Mouse (Mus musculus): ENCODE measurements around the gene Vash2.
A peak's percentile ranks its signal among the peaks of the same experiment; 100 is the strongest.

Gene Vash2

DNA sequence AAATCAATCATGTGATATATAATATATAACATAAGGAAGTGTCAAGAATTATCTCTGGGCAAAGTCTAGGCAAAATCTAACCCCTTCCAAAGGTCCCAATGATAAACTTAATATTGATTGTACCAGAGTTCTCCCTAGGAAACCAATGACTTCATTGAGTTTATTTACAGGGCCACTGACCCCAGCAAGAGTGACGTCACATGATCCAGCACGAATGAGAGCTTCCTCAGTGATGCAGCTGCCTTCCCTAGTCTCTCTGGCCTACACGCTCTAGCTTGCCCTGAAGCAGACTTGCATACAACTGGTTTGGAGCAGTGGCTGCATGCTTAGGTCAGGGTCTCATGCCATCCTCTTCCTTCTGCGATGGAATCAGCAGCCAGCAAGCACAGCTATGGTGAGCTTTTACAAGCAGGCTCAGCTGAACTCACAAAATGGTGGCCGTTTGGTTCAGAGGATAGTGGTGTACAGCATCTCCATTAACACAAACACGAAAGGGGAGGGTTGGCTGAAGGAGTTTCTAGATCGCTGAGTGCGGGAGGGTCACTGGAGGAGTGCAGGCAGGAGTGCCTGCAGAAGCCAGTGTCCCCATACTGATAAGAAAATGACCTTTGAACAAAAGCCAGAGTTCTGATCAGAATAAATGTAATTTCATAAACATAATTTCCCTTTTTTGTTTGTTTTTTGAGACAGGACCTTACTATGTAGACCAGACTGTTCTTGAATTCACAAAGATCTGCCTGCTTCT, 59.2 kb downstream of the Vash2 start:
- DNase-seq, result no peak

DNA sequence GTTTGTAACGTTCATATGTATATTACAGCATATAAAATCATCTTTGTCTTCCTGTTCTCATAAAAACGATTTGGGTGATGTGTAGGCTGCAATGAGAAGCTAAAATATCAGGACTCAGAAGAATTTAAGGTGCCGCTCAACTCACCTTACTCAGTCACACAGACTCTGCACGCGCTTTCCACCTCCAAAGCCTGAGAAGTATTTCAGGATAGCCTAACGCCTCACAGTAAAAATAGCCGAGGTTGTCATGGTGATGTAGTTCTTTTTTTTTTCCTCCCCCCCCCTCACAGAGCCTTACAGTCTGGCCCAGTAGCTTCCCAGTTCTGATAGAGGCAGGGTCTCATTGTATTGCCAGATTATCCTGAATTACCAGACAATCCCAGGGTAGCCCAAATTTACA, 60.2 kb downstream of the Vash2 start:
- DNase-seq, result no peak

DNA sequence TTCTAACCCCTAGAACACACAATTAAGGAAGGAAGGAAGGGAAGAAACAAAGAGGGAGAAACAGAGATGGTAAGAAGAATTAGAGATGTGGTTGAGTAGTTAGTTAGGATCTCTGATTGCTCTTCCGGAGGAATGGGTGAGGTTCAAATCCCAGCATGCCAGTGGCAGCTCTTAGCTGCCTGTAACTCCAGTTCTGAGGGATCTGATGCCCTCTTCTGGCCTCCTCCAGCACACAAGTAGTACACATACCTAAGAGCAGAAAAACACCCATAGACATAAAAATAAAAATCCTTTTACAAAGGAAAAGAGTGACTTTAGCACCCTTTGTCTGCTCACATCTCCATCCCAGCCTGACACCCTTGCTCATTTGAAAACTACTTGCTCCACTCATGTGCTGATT, 66.5 kb downstream of the Vash2 start:
- no peak for DNase-seq

DNA sequence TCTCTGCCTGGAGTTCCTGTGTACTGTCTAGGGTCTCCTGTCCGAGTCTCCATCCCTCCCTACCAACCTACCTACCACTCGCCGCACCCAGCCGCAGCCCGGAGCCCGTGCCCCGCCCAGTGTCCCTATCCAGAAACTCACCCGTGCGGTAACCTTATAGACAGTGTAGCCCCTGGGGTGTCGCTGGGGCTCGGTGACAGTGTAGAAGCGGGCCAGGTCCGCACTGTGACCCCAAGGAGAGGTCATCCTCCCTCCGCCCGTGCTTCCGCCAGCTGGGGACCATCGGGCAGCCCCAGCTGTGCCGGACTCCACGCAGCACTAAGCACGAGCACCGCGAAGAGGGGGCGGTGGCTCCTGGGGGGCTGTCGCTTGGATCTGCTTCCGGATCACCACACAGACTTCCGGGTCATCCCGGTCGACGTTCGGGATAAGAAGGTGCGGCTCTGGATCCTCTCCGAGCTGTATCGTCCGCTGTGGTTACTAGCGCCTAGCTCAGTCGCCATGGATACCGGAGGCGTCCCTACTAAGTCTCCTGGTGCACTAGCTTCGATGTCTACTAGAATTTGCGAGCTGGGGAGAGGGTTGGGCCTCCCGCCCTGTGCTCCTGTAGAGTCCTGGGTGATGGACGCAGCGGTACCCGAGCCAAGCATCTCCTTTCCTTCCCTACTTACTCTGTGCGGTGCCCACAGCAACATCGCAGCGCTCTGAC, 67.5 kb downstream of the Vash2 start, which contains the start of gene Rps6kc1:
Rps6kc1 (minus strand) TSS at position 356 of the 709 bp plus-strand sequence.
- DNase-seq, result peak; percentile 81

DNA sequence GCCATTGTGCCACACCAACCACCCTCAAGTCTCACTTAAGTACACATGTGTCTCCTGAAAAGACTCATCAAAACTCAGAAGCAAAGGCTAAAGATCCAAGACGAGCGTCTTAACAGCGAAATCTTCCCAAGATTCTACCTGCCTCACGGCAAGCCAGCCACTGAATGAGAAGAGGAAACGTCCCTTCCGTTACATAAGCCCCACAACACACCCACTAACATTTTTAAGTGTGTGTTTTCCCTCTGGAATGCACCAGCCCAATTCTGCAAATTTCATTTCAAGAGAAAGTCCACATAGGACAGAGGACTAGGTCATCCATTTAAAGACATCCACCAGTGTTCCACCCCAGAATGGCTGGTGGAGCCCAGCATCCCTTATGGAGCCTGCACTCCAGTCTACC, 68.3 kb downstream of the Vash2 start:
- no peak for DNase-seq

DNA sequence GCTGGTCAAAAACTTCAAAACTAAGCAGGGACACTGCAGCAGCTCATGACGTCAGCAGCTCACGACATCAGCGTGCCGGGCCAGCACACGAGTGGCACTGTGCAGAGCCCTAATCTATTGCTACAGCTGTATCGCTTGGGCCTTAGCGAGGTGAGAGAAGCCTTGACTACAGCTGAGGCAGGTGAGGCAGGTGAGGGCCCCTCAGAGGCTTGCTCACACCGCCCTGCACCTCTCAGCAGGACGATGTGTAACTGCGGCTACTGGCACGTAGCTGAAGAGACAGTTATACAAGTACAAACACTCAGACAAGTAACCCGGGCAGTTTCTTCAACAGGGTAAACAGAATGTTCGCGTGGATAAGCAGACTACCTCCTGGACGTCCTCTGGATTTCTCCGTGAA, 74.4 kb downstream of the Vash2 start:
- DNase-seq, result no peak

DNA sequence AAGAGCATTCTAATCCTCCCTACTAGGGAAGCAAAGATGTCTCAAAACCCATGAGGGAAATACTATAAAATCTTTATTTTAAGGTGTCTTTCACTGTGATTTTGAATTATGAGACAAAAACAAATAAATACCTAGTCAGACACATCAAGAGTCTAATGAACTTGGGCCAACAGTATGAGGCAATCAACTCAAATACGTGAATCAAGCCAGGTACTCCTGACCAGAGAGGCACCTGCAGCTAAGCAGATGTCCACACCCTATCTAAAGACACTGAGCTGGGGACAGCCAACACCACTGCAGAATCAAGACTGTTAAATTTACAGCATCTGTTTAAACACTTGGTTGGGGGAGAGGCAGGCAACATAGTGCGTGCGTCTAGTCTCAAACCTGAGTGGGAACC, 75.0 kb downstream of the Vash2 start:
- no peak for DNase-seq

DNA sequence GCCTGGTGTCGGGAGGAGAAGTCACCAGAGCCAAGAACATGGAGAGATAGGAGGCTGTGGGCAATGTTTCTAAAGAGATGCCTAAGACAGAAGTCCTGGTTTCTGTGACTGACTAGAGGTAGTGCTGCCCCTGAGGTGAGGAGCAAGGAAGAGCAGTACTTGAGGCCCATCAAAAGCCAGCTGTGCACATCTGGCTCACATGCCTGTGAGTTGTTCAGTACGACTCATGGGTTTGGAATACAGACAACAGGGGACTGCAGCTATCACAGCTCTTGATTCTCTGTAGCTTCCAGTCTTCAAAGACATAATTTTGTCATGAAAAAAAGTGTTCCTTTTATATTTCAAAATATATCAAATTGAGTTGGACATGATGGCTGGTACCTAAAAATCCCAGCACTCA, 78.0 kb downstream of the Vash2 start:
- DNase-seq, result no peak

DNA sequence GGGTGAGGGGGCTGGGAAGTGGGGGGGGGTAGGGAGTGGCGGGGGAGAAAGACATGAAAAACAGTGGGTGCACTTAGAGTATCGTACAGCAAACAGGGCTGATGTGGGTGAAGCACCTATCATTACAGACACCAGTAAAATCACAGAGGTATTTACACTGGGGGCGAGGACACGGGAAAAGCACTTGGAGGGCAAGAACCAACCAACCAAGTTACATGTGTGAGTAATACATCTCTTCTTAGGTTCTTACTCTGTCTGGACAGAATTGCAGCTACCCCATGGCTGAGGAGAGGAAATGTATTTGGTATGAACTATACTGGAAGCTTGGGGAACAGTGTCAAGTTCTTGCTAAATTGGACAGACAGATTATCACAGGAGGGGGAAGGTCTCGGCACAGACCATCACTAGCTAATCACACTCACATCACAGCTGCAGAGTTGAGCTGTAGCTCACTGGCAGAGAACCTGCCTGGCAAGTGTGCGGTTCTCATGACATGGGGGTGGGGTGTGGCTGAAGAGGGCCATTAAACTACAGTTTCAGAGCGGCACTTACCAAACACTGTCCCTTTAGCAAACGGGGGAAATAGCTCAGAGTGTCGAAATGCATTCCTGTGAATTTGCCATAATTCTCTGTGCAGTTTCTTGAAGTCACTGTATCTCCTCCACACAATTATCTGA, 80.1 kb downstream of the Vash2 start:
- no peak for DNase-seq

DNA sequence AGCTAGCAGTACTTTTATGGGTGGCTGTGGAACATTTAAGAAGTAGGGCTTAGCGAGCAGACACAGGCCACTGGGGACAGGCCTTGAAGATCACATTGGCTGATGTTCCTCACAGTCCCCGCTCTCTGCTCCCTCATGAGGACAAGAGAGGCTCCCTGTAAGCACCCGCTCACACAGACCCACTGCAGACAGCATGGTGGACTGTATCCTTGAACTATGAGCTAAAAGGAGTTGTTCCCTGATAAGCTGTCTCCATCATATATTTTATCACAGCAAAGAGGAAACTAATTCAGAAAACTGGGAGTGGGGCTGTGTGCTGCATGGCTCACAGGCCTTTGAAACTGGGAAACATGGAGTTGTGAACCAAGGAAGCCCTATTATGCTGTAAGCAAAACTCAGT, 80.9 kb downstream of the Vash2 start:
- DNase-seq, result no peak

All from cerebellum, adult 11-12 months (tissue).